Mouse (Mus musculus) right cerebral cortex, postnatal 4 days (tissue): ENCODE results near the gene Gm17018.

Experiments
- DNase-seq: peaks from one replicate; pipeline ENCODE4 v3.0.0-alpha.2; 2022

Gm17018 gene

GRCm38 (mm10) chr19:45549948-45550347, 10.5 kb upstream of the Gm17018 start:
- DNase-seq = no peak

- DNase-seq = no peak
Observed at GRCm38 (mm10) chr19:45552187-45552586, 8.2 kb upstream of the Gm17018 start.

GRCm38 (mm10) chr19:45554136-45554535, 6.3 kb upstream of the Gm17018 start:
- DNase-seq = no peak

GRCm38 (mm10) chr19:45565925-45566715, 5.7 kb downstream of the Gm17018 start:
- no peak for DNase-seq

- DNase-seq = no peak
Observed at GRCm38 (mm10) chr19:45567367-45567766, 7.0 kb downstream of the Gm17018 start.

- DNase-seq = no peak
Observed at GRCm38 (mm10) chr19:45573033-45573432, 12.6 kb downstream of the Gm17018 start.

- peak; percentile 73 for DNase-seq
Observed at GRCm38 (mm10) chr19:45573861-45574267, 13.4 kb downstream of the Gm17018 start.

GRCm38 (mm10) chr19:45574339-45574898, 14.0 kb downstream of the Gm17018 start:
- no peak for DNase-seq

- no peak for DNase-seq
Observed at GRCm38 (mm10) chr19:45574941-45575631, 14.7 kb downstream of the Gm17018 start.

- DNase-seq = no peak
Observed at GRCm38 (mm10) chr19:45575632-45576001, 15.2 kb downstream of the Gm17018 start.

GRCm38 (mm10) chr19:45577141-45577750, 16.8 kb downstream of the Gm17018 start:
- DNase-seq = no peak

GRCm38 (mm10) chr19:45578976-45579375, 18.6 kb downstream of the Gm17018 start:
- no peak for DNase-seq

- DNase-seq = no peak
Observed at GRCm38 (mm10) chr19:45579416-45579815, 19.0 kb downstream of the Gm17018 start.

GRCm38 (mm10) chr19:45580235-45580634, 19.8 kb downstream of the Gm17018 start:
- no peak for DNase-seq

GRCm38 (mm10) chr19:45581257-45581656, 20.8 kb downstream of the Gm17018 start:
- peak; percentile 52 for DNase-seq

GRCm38 (mm10) chr19:45582161-45582560, 21.7 kb downstream of the Gm17018 start:
- no peak for DNase-seq

- DNase-seq = no peak
Observed at GRCm38 (mm10) chr19:45583136-45583535, 22.7 kb downstream of the Gm17018 start.

GRCm38 (mm10) chr19:45584856-45585620, 24.6 kb downstream of the Gm17018 start:
- DNase-seq = no peak

- DNase-seq = no peak
Observed at GRCm38 (mm10) chr19:45586850-45587249, 26.4 kb downstream of the Gm17018 start.

GRCm38 (mm10) chr19:45587509-45588292, 27.3 kb downstream of the Gm17018 start:
- DNase-seq = no peak

GRCm38 (mm10) chr19:45589761-45590160, 29.3 kb downstream of the Gm17018 start:
- no peak for DNase-seq

GRCm38 (mm10) chr19:45591704-45592103, 31.3 kb downstream of the Gm17018 start:
- DNase-seq = peak; percentile 16
